Mouse (Mus musculus): ENCODE measurements around the gene Tmem136. TPM values are rescaled to one million over a fixed set of nuclear protein-coding genes. Genes with fewer than 3 reads are reported as not detected.
A peak's percentile ranks its signal among the peaks of the same experiment; 100 is the strongest.
"Not testable (repeated sequence)": the region's sequence is repeated elsewhere in the genome, so short reads cannot be mapped to it uniquely, and the experiment has no call there.

The Tmem136 gene
- polyA plus RNA-seq (2015; fragmentation: Nextera tagmentation; extraction: Ambion mirVana) = 0.29 and 1.1 TPM in 2 replicates

DNA sequence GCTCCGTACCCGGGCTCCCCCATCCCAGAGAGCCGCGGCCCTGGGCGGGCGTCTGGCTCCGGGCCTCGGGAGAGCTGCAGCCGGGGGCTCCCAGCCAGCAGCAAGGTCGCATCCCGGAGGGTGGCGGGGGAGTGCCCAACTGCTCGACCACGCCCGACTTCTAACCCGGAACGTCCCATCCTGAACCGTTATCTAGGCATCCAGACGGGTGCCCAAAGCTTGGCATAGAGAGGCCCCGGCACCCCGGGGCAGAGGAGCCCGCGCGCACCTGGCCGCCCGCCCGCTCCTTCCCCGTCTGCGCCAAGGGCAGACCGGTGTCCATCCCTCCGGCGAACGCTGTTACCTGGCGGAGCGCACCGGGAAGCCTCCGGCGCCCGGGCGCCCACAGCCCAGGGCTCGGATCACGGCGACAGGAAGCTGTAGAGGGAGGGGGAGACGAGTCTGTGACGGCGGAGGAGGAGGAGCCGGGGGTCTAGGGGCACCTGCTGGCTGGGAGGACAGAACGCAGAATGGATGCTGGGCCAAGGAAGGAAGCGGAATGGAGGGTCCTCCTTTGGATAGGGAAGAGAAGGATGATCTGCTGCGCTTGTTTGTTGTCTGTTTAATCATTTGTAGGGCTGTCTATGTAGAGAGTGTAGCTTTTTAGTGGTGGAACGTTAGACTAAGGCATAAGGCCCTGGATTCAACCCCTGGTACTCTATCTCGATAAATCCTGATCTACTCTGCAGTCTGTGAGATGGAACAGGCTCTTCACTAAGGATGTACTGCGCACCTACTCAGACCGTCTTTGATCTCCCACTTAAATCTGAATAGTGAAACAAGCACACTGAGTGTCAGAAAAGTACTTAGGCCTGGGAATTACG, at the start of gene Tmem136:
Tmem136 (minus strand) TSS at position 437 of the 863 bp plus-strand sequence.
- peak; percentile 10 for DNase-seq (ENCODE audit: low spot score)

DNA sequence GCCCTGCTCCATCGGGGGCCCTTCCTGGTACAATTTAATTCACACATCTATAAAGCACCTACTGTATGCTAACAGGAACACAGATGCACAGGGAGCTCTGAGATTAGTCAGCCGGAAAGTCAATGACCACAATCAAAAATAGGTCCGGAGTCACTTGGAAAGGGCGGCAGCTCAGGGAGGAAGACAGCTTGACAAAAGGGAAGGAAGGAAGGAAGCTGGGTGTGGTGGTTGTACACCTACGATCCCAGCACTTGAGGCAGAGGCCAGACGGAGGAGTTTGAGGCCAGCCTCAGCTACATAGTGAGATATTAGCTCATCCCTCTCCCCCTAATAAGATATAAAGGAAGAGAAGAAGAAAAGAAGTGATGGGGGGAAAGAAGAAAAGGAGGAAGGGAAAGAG, 39.6 kb upstream of the Tmem136 start:
- DNase-seq (ENCODE audit: low spot score) = no peak

- DNase-seq (ENCODE audit: low spot score) = no peak
Observed at GRCm38 (mm10) chr9:43151779-43152178, 35.4 kb upstream of the Tmem136 start.

- DNase-seq (ENCODE audit: low spot score) = no peak
Observed at GRCm38 (mm10) chr9:43150957-43151356, 34.6 kb upstream of the Tmem136 start.

DNA sequence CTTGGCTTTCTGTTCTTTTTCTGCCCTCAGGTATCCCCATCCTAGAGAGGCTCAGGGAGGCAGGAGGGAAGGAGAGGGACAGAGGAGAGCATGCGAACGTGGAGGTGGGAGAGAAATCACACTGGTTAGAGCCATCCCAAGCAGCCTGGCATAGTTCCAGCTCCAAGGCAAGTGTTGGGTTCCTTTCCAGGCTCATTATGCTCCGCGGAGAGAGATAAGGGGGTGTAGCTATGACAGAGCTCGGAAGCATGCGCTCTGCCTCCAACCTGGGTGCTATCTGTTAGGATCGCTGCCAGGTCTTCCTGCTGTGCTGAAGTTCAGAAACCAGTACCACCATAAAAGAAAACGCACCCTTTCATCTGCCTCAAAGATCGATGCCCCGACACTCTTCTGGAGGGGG, 33.7 kb upstream of the Tmem136 start:
- no peak for DNase-seq (ENCODE audit: low spot score)

- no peak for DNase-seq (ENCODE audit: low spot score)
Observed at GRCm38 (mm10) chr9:43149498-43149897, 33.1 kb upstream of the Tmem136 start.

DNA sequence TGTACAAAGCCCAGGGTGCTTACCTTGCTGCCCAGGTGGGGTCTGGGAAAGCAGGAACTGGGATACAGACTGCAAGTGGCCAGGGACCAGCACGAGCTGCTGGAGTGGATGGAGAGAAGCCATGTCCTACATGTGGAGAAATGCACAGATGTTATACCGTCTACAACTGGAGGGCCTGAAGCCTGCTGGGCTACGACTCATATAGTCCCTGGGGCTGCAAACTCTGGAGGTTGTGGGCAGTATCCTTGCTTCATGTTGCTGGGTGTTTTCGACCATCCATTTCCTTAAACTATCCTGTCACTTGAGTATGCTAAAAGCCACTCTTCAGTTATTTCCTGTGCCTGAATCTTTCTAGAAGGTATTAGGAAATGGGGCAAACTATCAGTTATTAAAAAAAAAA, 28.8 kb upstream of the Tmem136 start:
- DNase-seq (ENCODE audit: low spot score) = no peak

GRCm38 (mm10) chr9:43144206-43144810, 27.9 kb upstream of the Tmem136 start:
- no peak for DNase-seq (ENCODE audit: low spot score)

DNA sequence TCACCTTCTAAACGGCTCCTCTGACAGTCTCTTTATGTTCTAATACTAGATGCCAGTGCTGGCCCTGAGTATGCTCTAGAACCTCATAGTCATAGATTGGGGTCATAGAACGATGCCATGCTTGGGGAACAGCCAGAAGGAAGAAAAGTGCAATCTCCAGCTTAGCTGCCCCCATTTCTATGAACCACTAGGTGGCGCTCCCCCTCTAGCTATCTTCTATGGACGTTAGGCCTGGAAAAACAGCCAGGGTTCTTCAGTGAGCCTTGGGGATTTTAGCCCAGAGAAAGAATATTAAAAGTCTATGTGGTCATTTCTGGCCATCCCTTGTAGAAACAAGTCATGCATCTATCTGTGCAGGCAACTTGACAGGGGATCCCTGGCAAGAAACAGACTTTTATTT, 25.5 kb upstream of the Tmem136 start:
- DNase-seq (ENCODE audit: low spot score) = peak; percentile 34

DNA sequence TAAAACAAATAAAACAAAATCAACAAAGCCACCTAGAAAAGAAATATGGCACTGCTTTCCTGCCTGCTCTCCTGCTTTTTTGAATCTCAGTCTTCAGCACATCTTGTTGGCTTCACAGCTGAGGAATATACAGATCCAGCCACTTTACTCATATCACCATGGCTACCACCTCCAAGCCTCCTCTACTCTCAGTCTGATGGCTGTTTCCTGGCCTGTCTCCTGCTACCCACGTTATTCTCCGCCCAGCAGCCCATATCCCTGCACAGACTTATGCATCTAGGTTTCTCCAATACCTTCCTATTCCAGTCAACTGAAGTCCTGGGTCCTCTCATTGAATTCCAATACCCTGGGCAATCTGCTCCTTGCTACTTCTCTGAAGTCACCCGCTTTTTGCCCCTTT, 17.2 kb upstream of the Tmem136 start:
- DNase-seq (ENCODE audit: low spot score) = no peak

GRCm38 (mm10) chr9:43132380-43132779, 16.0 kb upstream of the Tmem136 start:
- DNase-seq (ENCODE audit: low spot score) = no peak

DNA sequence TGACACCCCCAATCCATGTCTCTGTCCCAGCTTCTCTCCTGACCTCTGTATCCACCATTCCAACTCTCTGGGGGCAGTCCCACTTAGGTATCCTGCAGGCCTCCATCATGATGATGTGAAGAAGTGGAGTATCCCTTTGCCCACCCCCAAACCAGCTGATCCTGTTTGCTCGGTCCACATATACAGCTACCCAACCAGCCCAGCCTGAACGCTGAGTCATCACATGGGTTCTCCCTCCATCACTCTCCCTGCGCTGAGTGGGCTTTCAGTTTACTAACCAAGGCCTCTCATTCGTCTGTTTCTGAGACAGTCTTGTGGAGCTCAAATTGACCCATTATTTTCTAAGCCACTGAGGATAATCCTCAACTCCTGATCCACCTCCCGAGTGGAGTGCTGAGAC, 15.6 kb upstream of the Tmem136 start:
- DNase-seq (ENCODE audit: low spot score) = no peak

GRCm38 (mm10) chr9:43130684-43131083, 14.3 kb upstream of the Tmem136 start:
- DNase-seq (ENCODE audit: low spot score) = no peak

GRCm38 (mm10) chr9:43127101-43127787, 10.9 kb upstream of the Tmem136 start:
- no peak for DNase-seq (ENCODE audit: low spot score)

- no peak for DNase-seq (ENCODE audit: low spot score)
Observed at GRCm38 (mm10) chr9:43122379-43122778, 6.0 kb upstream of the Tmem136 start.

- DNase-seq (ENCODE audit: low spot score) = not testable (repeated sequence)
Observed at GRCm38 (mm10) chr9:43121948-43122347, 5.6 kb upstream of the Tmem136 start.

DNA sequence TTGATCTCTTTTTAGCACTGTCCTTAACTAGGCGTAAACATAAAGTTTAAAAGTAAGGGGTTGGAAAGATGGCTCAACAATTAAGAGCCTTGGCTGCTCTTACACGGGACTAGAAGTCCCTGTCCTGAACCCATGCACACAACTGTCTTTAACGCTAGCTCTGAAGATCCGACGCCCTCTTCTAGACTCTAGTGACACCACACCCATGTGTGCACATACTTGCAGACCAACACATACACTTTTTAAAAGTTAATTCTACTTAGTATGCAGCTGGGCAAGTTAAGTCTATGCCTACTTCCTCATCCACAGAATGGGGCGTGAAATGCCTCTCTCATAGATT, 597 bp upstream of the Tmem136 start:
- no peak for DNase-seq (ENCODE audit: low spot score)

- no peak for DNase-seq (ENCODE audit: low spot score)
Observed at GRCm38 (mm10) chr9:43115431-43116133, 788 bp downstream of the Tmem136 start.

GRCm38 (mm10) chr9:43114833-43115232, 1.5 kb downstream of the Tmem136 start:
- no peak for DNase-seq (ENCODE audit: low spot score)

DNA sequence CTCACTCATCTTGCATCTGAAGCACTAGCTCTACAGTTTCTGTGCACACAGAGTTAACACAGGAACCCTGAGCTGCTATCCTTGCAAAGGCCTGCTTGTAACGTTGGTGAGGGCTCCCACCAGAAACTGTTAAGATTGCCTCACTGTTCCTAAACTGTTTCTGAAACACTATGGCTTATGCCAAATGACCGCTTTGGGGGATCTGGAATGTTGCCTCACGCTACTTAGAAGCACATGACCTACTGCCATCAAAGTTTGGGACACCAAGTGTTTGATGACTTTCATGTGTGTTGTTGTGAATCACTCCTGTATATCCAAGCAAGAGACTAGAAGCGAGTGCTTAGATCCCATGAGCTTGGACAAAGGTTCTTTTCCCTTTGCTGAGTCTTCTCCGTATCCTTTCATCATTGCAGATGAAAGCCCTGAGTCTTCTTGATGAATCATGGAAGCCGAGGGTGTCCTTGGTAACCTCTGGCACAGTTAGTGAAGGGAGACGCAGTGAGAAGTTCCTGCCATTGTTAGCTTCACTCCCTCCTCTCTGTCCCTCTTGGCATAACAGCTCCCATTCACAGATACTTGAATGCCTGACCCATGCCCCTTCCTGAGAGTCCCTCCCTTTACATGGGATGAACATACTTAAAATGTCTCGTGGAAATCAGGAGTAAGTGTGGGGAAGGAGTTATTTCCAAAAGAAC, 5.9 kb downstream of the Tmem136 start:
- no peak for DNase-seq (ENCODE audit: low spot score)

GRCm38 (mm10) chr9:43109125-43109524, 7.2 kb downstream of the Tmem136 start:
- no peak for DNase-seq (ENCODE audit: low spot score)

Measured in thymus, postnatal 0 days (tissue).